Mouse (Mus musculus): ENCODE measurements at regions not wholly inside any gene's neighbourhood (a gene's known extent, or its start where the extent isn't known, plus 50 kb on each side); places are given as distances from the start of the nearest gene placed in this dataset.

GRCm38 (mm10) chr15:97502056-97502455 is 203.6 kb downstream of the Rpap3 start:
- peak; percentile 25 for DNase-seq (ENCODE audit: low read depth)

GRCm38 (mm10) chr15:97501420-97501819 is 204.2 kb downstream of the Rpap3 start:
- DNase-seq (ENCODE audit: low read depth): peak; percentile 22

DNA sequence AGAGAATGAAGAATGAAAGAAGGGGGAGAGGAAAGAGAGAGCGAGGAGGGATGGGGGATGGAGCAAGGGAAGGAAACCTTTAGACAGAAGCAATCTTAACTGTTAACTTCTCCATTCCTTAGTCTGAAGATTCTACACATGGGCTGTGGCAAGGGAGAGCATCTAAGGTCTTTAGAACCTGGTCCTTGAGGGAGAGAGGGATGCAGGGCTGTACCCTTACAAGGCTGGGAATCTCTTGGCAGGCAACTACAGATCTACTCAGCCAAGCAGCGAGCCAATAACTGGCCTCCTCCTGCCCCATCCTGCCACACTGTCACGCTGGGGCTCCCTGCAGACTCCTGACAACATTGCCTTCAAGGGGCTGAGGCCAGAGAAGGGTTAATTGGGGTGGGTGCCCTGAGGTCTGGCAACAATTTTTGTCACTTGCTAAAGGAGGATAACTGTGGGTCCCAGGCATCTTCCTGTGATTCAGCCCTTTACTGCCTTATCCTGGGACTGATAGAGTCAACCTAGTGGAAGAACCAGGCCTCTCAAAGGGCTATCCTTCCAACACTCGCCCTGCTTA is 205.7 kb downstream of the Rpap3 start:
- peak; percentile 76 for DNase-seq (ENCODE audit: low read depth)

DNA sequence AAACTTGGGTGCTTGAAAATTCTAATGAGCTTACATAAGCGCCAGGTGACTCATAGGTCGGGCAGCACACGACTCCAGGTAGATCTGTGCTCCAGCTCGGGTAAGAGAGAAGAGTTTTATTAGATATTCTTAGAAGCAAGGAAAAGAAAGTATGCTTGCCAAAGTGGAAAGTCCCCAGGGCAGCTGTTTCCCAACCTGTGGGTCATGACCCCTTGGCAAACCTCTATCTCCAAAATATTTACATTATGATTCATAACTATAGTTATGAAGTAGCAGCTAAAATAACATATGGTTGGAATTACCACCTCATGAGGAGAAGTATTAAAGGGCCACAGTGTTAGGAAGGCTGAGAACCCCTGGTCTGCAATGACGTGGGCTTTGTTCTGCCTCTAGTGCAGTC is 206.4 kb downstream of the Rpap3 start:
- DNase-seq (ENCODE audit: low read depth): peak; percentile 97

- DNase-seq (ENCODE audit: low read depth): peak; percentile 60
Observed at GRCm38 (mm10) chr15:97498375-97498774, 207.2 kb downstream of the Rpap3 start.

DNA sequence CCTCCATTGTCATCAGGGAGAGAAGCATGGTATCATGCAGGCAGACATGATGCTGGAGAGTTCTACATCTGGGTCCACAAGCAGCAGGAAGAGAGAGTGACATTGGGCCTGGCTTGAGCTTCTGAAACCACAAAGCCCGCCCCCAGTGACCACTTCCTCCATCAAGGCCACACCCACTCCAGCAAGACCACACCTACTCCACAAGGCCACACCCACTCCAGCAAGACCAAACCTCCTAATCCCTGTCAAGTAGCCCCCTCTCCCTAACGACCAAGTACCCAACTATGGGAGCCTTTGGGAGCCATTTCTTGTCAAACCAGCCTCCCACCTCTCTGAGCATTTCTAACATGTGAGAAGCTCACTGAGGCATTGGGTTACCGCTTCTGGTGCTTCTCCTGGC is 209.6 kb downstream of the Rpap3 start:
- no peak for DNase-seq (ENCODE audit: low read depth)

- DNase-seq (ENCODE audit: low read depth): no peak
Observed at GRCm38 (mm10) chr15:97493340-97493739, 212.3 kb downstream of the Rpap3 start.

GRCm38 (mm10) chr15:97491796-97492195 is 213.8 kb downstream of the Rpap3 start:
- DNase-seq (ENCODE audit: low read depth): no peak

DNA sequence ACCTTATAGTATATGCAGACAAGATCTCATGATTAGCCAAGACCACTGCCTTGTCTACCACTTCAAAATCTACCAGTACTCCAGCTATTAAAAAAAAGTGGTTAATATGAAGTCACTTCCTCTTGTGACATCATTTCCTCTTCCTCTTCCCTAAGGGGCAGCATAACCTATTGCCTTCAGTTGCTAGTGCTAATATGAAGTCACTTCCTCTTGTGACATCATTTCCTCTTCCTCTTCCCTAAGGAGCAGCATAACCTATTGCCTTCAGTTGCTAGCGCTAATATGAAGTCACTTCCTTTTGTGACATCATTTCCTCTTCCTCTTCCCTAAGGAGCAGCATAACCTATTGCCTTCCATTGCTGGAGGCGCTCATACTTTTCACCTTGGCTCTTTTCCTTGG is 218.2 kb downstream of the Rpap3 start:
- no peak for DNase-seq (ENCODE audit: low read depth)

- DNase-seq (ENCODE audit: low read depth): no peak
Observed at GRCm38 (mm10) chr15:97471986-97472779, 225.1 kb upstream of the Amigo2 start.

- DNase-seq (ENCODE audit: low read depth): no peak
Observed at GRCm38 (mm10) chr15:97471476-97471875, 224.4 kb upstream of the Amigo2 start.

DNA sequence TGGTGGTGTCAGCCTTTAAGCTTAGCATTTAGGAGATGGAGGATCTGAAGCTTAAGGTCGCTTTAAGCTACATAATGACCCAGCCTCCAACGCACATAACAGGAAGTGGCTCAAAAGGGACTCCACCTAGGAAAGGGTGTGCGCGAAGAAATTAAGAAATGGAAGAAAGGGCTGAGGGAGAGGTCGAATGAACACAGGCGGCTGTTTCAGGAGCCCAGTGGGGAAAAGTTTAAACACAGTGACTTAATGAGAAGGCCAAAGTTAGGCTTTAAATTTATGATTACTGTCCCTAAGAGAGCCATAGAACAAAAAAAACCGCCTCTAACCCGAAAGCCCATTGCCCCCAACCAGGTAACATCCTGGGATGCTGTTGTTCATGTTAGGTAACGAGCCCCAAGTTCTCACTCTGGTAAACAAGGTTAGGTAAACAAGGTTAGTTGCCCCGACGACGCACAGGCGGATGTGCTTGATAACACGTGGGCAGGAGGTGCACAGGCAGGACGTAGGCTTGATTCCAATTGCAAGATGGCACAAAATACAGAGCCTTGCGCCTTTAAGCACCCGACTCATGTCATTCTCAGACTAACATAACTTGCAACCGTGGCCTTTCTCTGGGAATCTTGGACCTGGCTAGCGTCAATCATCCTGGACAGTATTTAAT is 222.7 kb upstream of the Amigo2 start:
- no peak for DNase-seq (ENCODE audit: low read depth)

DNA sequence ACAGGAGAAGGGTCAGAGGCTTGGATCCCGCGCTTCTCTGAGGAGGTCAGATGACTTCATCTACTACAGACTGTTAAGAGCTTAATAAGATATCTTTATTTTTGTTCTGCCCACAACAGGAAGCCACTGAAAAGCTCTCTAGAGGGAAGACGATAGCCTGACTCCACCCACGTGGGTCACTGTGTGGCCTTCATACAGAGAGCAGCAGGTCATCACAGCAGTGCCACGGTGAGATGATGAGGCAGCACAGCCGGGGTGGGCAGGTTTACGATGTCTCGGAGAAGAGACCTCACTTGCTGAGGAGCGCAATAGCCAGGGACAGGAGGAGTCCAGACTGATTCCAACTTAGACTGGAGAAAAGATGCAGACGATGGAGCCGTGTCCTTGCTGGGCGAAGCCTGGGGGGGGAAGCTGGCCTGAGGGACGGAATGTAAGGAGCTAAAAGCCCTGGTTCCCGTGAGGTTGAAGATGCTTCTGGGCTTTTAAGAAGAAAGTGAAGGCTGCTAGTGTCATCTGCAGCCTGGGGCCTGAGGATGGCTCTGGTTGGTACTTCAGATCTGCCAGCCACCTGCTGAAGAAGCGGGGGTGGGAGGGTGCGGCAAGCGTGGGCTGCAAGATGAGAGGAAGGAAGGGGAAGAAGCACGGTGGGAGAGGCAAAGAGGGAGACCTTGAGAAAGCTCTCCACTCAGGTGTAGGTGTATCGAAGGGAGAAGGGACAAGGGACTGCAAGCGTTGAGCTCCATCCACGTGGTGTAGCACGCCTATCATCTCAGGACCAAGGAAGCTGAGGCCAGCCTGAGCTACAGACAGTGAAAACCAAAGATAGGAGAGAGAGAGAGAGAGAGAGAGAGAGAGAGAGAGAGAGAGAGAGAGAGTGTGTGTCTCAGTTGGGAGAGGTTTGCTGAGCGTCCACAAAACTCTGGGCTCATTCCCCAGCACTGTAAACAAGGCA is 221.9 kb upstream of the Amigo2 start:
- no peak for DNase-seq (ENCODE audit: low read depth)

DNA sequence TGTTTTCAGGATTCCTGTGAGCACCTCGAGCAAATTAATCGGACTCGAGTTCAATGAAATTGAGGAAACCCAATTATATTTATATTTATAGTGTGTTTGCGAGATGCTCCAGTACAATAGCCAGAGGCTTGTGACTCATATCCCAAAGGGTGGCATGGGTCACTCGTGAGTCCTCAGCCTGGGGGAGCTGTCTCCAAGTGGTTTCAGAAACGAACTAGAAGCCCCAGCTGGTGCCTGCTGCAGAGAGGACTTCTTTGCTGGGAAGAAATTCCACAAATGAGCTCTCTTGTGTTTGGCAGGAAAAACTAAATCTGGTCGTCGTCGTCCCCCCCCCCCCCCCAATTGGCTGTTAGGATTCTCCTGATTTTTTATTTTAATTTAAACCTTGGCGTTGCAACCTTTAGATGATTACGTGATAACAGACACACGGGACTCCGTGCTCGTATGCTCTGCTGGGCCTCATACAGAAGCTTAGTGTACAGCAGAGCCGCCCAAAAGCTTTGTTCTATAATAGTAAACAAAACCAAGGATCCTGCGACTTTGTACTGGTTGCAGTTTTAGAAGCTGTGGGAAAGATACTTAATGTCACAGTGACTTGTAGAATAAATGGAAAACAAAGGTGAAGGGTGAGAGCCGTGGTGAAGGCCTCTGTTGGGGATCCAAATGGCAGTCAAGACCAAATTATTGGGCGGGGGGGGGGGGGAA is 220.8 kb upstream of the Amigo2 start:
- DNase-seq (ENCODE audit: low read depth): peak; percentile 41

DNA sequence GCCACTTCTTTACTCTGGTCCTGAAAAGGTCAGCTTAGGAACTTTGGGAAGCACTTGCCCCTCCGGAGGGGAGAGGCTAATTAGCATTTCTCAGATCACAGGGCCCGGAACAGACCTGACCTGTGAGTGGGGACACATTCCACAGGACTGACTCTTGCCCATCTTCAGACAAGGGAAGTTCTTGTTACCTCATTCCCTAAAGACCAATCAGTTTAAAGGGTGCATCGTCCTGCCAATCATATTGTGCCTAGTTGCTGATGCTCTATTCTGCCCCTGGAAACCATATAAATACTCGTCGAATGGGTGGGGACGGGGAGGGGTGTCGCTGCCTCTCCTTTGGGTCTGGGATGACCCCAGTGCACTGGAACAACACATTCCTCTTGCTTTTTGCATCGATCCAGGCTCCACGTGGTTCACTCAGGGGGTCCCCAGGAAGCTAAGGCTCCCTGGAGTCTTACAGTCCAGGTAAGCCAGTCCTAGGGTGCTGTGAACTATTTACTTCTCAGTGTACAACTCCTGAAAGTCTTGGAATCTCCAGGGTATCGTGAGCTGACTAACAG is 219.9 kb upstream of the Amigo2 start:
- DNase-seq (ENCODE audit: low read depth): no peak

GRCm38 (mm10) chr15:97466110-97466509 is 219.0 kb upstream of the Amigo2 start:
- peak; percentile 42 for DNase-seq (ENCODE audit: low read depth)

- DNase-seq (ENCODE audit: low read depth): no peak
Observed at GRCm38 (mm10) chr15:97465366-97465765, 218.3 kb upstream of the Amigo2 start.

DNA sequence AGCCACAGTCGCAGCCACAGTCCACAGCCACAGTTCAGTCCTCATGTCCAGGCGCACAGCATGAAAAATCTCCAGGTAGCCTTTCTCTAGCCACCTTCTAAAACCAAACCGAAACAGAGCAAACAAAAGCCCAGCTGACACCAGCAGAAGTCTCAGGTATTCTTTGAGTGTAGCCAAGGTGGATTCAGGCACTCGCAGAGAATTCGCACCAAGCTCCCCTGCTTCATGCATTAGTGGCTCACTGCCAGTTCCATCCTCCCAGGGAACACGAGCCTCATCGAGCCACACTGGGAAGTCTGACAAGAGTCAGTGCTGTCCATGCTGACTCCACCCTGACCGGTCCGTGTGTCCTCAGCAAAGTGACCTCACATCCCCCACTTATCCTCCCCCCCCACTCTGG is 217.7 kb upstream of the Amigo2 start:
- no peak for DNase-seq (ENCODE audit: low read depth)

- DNase-seq (ENCODE audit: low read depth): peak; percentile 76
Observed at GRCm38 (mm10) chr15:97462587-97462986, 215.5 kb upstream of the Amigo2 start.

DNA sequence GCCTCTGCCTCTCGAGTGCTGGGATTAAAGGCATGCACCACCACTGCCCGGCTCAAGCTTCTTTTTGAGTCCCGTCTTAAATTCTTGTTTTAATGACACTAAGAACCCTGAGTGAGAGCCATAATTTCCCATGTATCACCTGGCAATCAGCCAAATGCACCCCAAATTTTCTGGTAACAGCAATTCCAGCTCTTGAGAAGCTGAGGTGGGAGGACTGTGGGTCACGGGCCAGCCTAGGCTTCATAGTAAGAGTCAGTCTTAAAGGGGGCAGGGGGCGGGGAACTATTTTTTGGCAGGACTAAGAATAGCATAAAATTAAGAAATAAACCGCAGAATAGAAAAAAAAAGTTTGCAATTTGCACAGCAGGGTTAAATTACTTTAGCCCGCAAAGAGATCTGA is 214.9 kb upstream of the Amigo2 start:
- peak; percentile 38 for DNase-seq (ENCODE audit: low read depth)

GRCm38 (mm10) chr15:97461060-97461459 is 214.0 kb upstream of the Amigo2 start:
- DNase-seq (ENCODE audit: low read depth): no peak
